Mouse (Mus musculus) thymus, adult 2 months (tissue): ENCODE results near the gene Ube2s.

Experiments
- CTCF ChIP-seq: fragments of 200-500 bp; IDR thresholded peaks from 2 replicates; pipeline ENCODE4 v1.5.1; 2012; ENCODE audit warnings: mild to moderate bottlenecking, control low read depth, low read length, moderate library complexity, borderline replicate concordance; ENCODE audit not compliant: control insufficient read depth, poor library complexity, insufficient read depth; ENCODE audit errors: extremely low read depth
- POLR2A ChIP-seq: fragments of 200-500 bp; IDR thresholded peaks from 2 replicates; pipeline ENCODE4 v1.6.1; 2012; ENCODE audit warnings: mild to moderate bottlenecking, low read length, control low read depth, moderate library complexity; ENCODE audit not compliant: control insufficient read depth, poor library complexity, insufficient read depth; ENCODE audit errors: extremely low read depth

DNA sequence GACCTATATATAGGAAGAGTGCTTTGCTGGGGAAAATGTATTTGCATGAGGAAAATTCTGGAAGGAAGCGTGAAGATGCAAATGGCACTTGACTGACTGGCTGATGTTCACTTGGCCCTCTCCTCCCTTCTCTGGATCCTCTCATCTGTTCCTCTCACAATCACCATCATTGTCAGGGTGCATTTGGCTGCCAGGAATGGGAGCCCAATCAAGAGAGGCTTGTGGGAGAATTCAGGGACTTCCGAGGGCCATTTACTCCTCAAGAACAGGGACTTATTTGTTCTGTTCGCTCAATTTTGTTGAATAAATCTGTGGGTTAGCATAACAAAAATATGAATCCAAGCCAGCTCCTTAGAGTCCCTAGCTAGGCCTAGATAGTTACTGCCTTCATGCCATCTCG lies 9.3 kb upstream of the Ube2s start:
- TF ChIP-seq CTCF (no peak), POLR2A (no peak)
